Mouse (Mus musculus): ENCODE measurements around the gene Fam198b. TPM values are rescaled to one million over a fixed set of nuclear protein-coding genes. Genes with fewer than 3 reads are reported as not detected.
A peak's percentile ranks its signal among the peaks of the same experiment; 100 is the strongest.

The Fam198b gene
- total RNA-seq, 2 experiments from 2014 or later: 0.40 to 1.0 TPM

DNA sequence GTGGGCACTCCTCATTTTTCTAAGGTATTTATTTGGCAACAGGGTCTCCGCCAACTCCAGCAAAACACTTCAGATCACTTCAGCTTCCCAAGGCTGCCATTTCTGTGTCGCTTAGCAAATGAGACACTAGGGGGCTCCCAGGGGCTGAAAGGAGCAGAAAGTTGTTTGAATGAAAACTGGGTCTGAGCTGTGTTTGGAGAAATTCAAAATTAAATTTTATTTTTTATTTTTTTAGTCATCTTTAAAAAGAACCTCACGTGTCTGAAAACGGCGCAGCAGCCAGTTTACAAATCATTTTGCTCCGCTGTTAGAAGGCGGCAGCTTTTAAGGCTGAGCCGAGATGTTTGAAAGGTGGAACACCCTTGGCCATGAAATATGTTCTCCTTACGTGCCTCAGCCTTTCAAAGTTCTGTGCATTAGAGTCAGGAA lies 442 bp downstream of the Fam198b start:
- peak; percentile 45; the same call in 1 of the 2 replicates for ATAC-seq (ENCODE audit: poor library complexity, severe bottlenecking)

- ATAC-seq (ENCODE audit: poor library complexity, severe bottlenecking): peak; percentile 73
Measured at GRCm38 (mm10) chr3:79885686-79886356, 1.5 kb downstream of the Fam198b start.

DNA sequence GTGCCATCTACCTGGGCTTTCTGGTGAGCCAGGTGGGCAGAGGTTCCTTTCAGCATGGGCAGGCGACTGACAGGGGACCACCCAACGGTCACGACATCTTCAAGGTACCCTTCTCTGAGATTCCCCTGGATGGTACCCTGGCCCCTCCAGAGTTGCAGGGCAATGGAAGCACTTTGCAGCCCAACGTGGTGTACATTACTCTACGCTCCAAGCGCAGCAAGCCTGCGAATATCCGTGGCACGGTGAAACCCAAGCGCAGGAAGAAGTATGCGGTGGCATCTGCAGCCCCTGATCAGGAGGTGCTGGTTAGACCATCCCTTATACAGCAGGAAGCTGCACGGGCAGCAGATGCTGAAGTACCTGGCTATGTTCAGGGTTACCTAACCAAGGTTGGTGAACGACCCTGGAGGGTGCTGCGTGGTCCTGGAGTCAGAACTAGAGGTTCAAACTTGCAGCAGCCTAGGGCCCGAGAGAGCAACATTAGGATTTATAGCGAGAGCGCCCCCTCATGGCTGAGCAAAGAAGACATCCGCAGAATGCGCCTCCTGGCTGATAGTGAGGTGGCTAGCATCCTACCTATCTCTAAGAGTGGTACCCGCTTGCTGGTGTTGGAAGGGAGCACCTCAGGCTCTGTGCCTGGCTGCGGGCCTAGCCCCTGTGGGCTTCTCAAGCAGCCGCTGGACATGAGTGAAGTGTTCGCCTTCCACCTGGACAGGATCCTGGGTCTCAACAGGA lies 2.2 kb downstream of the Fam198b start:
- ATAC-seq (ENCODE audit: poor library complexity, severe bottlenecking): peak; percentile 26; the same call in 1 of the 2 replicates

GRCm38 (mm10) chr3:79887161-79887855 lies 3.0 kb downstream of the Fam198b start:
- no peak for ATAC-seq (ENCODE audit: poor library complexity, severe bottlenecking)

GRCm38 (mm10) chr3:79887966-79888365 lies 3.6 kb downstream of the Fam198b start:
- ATAC-seq (ENCODE audit: poor library complexity, severe bottlenecking): no peak

- ATAC-seq (ENCODE audit: poor library complexity, severe bottlenecking): no peak
Measured at GRCm38 (mm10) chr3:79897534-79898370, 13.4 kb downstream of the Fam198b start.

DNA sequence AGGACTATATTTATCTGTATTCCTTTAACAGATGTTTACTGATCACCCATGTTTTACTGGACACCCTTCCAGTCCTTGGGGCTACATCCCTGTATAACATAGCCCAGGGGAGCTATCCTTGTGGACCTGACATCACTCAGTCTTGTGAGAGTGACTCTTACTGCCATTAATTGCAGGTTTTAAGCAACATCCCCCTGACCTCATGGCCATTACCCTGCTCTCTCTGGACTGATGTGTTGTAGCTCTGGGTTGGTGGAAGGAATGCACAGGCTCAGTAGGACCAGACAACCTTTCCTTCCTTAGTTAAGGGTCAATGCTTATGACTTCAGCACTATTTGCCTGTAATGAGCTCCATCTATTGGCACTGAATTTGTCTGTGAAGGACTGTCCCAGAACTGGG lies 14.2 kb downstream of the Fam198b start:
- no peak for ATAC-seq (ENCODE audit: poor library complexity, severe bottlenecking)

GRCm38 (mm10) chr3:79899906-79900305 lies 15.6 kb downstream of the Fam198b start:
- no peak for ATAC-seq (ENCODE audit: poor library complexity, severe bottlenecking)

DNA sequence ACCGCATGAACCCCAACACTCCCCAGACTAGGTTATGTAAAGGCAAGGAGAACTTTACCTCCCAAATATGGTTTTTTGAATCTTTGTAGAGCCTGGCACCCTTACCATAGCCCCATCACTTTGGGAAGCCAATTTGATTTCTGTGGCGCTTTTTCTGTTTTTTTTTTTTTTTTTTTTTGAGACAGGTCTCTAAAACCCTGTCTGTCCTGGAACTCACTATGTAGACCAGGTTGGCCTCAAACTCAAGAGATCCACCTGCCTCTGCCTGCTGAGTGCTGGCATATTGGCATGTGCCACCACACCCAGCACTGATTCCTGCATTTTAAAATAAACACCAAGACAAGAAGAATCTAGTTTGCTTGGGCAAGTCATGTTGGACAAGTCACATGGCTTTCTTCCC lies 16.2 kb downstream of the Fam198b start:
- no peak for ATAC-seq (ENCODE audit: poor library complexity, severe bottlenecking)

- ATAC-seq (ENCODE audit: poor library complexity, severe bottlenecking): no peak
Measured at GRCm38 (mm10) chr3:79901321-79901720, 17.0 kb downstream of the Fam198b start.

- peak; percentile 82 for ATAC-seq (ENCODE audit: poor library complexity, severe bottlenecking)
Measured at GRCm38 (mm10) chr3:79901734-79902133, 17.4 kb downstream of the Fam198b start.

DNA sequence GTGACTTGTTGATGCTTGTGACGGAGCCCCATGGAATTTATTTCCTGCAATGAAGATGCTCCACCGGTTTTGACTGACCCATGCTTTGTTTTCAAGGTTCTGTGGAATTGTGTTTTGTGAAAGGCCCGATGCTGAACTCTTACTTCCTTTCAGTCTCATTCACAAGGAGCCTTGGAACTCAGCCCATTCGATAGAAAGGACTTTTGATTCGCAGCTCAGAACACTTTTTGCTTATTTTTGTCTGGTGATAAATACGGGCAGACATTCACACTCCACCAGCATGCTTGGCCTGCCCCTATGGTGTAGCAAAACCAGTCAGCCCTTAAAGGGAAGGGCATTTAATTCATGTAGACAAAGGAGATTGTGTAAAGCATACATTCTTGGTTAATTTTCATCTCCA lies 19.5 kb downstream of the Fam198b start:
- no peak for ATAC-seq (ENCODE audit: poor library complexity, severe bottlenecking)

GRCm38 (mm10) chr3:79904238-79904757 lies 20.0 kb downstream of the Fam198b start:
- no peak for ATAC-seq (ENCODE audit: poor library complexity, severe bottlenecking)

GRCm38 (mm10) chr3:79905397-79905796 lies 21.1 kb downstream of the Fam198b start:
- ATAC-seq (ENCODE audit: poor library complexity, severe bottlenecking): no peak

DNA sequence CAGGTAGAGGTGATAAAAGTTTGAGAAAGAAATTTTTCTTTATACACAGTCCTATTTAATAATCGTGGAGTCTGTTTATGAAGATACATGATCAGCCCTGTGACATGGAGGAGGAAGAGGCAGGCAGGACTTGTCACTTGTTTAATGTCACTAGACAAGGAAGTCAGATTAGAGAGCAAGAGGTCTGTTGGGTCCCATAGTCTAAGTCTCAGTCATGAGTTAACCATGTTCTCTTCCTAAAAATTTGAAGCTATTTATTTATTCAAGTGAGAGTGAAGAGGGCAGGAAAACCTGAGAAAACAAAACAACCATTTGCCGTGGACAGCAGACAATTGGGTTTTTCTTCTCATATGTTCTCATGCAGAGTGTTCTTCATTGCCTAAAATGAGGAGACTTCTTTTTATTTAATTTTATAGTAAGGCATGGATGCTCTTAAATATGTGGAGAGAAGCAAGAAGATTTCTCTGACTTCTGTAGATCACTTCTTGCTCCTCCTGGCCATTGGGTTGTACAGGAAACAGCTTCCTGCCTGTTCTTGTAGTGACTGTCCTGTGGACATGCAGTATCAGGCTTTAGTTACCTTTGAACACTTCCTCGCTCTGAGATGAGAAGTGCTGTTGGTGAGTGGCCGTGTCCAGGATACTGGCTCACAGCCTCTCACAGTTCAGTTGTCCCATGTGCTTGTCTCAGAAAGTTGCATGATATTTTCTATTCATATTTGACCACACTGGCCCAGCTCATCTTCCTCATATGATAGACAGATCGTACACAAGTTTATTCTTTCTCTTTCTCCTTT lies 22.1 kb downstream of the Fam198b start:
- no peak for ATAC-seq (ENCODE audit: poor library complexity, severe bottlenecking)

DNA sequence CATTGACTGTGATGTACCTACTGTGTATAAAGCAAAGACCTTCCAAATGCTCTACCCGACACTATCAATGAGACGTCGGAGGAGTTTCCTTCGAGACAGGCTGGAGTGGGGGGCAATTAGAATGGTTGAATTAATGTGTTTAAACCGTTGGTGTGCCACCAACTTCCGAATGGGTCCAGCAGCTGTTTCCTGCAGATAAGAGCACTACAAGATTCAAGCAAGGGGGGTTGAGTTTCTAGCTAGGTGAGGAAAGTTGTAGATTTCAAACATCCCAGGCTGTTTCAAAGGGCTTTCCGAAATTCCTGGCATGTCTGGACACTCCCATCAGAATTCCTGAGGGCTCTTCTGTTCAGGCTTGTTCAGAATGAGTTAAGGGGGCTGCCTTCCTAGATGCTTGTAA lies 22.9 kb downstream of the Fam198b start:
- ATAC-seq (ENCODE audit: poor library complexity, severe bottlenecking): no peak

GRCm38 (mm10) chr3:79910375-79911141 lies 26.2 kb downstream of the Fam198b start:
- ATAC-seq (ENCODE audit: poor library complexity, severe bottlenecking): peak; percentile 78

- ATAC-seq (ENCODE audit: poor library complexity, severe bottlenecking): peak; percentile 66
Measured at GRCm38 (mm10) chr3:79911166-79911565, 26.8 kb downstream of the Fam198b start.

GRCm38 (mm10) chr3:79914012-79914411 lies 29.7 kb downstream of the Fam198b start:
- no peak for ATAC-seq (ENCODE audit: poor library complexity, severe bottlenecking)
